Mouse (Mus musculus): ENCODE measurements at regions not wholly inside any gene's neighbourhood (a gene's known extent, or its start where the extent isn't known, plus 50 kb on each side); places are given as distances from the start of the nearest gene placed in this dataset.

DNA sequence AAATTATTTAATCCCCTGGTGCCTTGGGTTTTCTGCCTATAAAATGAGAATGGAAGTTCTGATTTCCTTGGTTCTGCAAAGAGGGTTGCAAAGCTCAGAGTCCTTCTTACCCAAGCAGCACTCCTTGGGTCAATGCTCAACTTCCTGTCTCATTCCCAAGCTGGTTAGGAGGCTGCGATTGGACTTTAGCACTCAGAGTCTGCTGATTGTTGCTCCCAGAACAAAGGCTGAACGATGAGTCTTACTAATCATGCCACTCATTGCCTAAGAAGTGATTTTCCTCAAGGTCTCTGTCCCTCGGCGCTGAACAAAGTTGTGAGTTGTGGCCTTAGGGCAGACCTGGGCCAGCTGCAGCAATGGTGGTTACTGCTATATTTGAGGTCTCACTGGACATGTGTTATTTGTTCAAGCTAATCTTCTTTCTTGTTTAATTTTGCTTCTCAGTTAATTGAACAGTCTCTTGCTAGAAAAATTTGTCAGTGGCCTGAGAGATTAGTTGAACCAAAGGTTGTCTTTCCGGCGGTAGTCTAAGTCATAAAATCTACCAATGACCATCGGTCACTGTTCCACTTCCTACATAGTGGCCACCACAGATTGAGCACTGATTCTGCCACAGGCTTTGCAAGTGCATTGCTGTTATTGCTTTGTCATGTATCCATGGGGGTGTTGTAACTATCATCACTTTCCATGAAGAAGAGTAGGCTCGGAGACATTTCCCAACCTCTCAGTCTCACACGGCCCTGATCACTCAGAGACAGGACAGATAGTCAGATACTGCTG is 101.2 kb upstream of the Gm15217 start:
- TF ChIP-seq CTCF (IDR thresholded peaks at IDR 0.05; ENCODE audit: low read depth, low read length) (no peak), POLR2A (IDR thresholded peaks at IDR 0.05; ENCODE audit: borderline replicate concordance, low read depth, low read length) (no peak)

Data from bone marrow macrophage, adult 2 months (primary cell).